Mouse (Mus musculus) G1E (cell line): ENCODE results near the gene Men1.

Experiments used
- CTCF ChIP-seq: IDR thresholded peaks from 2 replicates; pipeline ENCODE4 v1.5.1; 2012; ENCODE audit warnings: low read depth, low read length, inconsistent platforms, mixed read lengths
- TAL1 ChIP-seq: conservative IDR thresholded peaks from 2 replicates; pipeline ENCODE4 v1.6.1; 2012; ENCODE audit warnings: low read depth, low read length, inconsistent platforms, mixed read lengths

DNA sequence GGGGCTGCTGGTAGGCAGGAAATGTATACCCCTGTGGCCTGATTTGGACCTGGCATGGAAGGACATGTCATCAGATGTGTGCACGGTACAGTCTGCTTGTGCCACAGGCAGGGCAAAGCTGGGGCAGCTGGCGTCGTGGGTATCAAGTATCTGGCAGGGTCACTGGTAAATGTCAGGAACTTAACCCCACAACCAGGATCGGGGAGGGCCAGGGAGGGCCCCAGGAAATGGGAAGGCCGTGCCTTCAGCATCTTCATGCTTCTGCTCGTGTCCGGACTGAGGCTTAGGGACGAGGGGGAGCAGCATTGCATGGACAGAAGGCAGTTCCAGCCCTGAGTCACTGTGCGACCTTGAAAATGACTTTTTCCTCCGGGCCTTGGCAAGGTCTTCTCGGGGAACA lies 50.2 kb downstream of the Men1 start:
- no peak for TF ChIP-seq CTCF
- TF ChIP-seq TAL1 = no peak
